Mouse (Mus musculus): ENCODE measurements around the gene Angptl7.

Angptl7 gene

DNA sequence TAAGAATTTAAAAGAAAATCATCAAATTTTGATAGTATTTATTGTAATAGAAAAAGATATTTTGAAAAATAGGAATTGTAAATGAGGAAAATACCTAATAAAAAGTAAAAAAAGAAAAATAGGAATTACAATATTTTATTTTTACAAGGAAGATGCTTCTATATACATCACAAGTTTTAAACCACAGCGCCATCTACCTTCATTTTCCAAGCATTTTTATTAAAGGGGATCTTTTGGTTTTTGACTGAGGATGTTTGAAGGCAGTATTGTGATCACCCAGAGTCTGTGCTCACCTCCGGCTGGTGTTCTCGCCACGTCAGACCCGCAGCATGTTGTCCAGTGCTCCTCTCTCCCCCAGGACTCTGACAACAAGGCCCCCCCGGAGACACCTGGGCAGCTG, 5.1 kb downstream of the Angptl7 start:
- DNase-seq (ENCODE audit: low spot score in 2 of 2), result no peak

- DNase-seq (ENCODE audit: low spot score in 2 of 2), result no peak
Observed at GRCm38 (mm10) chr4:148491448-148491847, 8.8 kb downstream of the Angptl7 start.

DNA sequence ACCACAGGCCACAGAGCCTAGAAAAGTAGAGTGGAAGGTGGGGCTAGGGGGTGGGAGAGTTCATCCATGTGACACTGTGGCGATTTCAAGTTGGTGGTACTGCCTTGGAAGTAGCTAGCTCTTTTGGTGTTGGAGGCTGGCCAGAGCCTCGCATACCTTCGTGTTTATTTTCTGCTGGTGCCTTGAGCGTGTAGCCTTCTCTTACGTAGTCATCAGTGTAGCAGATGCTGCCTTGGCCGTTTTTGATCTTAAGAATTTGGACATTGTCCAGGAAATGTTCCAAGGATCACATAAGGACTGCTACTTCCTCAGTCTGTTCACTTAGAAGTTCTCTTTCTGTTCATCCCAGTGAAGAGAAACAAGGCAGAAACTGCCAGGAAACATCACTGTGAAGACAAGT, 9.8 kb downstream of the Angptl7 start:
- DNase-seq (ENCODE audit: low spot score in 2 of 2), result no peak

- no peak for DNase-seq (ENCODE audit: low spot score in 2 of 2)
Observed at GRCm38 (mm10) chr4:148487841-148488240, 12.4 kb downstream of the Angptl7 start.

- no peak for DNase-seq (ENCODE audit: low spot score in 2 of 2)
Observed at GRCm38 (mm10) chr4:148484511-148484910, 15.7 kb downstream of the Angptl7 start.

DNA sequence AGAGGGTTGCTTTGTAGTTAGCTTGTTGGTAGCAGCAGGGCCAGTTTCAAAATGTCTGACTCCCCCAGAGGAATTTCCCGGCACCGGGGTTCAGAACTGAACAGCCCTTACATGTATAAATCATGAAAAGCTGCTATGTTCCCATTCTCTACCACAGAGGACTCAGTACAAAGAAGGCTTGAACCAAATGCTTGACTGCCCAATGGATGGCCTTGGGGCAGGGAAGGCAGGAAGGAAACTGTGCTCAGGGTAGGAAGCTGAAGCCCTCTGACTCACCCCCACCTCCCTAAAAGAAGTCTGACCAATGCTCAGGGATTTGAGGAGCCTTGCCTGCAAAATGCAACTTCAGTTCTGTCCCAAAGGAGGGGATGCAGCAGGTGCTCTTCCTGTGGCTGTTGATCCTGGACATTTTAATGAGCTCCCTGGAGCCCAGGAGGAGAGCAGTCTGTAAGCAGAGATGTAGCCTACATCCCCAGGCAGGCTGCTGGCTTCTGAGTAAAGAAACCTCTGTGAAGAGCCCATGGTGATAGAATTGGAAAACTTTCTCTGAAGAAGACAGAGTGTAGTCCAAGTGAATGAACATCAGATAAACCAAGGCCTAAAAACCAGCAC, 18.6 kb downstream of the Angptl7 start:
- no peak for DNase-seq (ENCODE audit: low spot score in 2 of 2)

DNA sequence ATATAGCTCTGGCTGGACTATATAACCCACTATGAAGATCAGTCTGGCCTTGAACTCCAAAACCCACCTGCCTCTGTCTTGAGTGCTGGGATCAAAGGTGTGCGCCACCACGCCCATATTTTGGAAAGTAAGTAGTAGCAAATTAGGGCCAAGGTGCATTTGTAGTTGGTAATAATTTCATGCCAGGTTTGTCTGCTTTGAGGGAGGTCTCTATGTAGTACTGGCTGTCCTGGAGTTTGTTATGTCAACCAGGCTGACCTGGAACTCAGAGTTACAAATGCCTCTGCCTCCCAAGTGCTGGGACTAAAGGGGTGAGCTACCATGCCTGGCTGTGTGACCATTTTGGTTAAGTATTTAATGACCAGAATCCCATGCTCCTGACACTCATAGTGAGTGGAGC, 20.0 kb downstream of the Angptl7 start:
- DNase-seq (ENCODE audit: low spot score in 2 of 2), result no peak

GRCm38 (mm10) chr4:148473496-148473895, 26.8 kb downstream of the Angptl7 start:
- DNase-seq (ENCODE audit: low spot score in 2 of 2), result no peak

DNA sequence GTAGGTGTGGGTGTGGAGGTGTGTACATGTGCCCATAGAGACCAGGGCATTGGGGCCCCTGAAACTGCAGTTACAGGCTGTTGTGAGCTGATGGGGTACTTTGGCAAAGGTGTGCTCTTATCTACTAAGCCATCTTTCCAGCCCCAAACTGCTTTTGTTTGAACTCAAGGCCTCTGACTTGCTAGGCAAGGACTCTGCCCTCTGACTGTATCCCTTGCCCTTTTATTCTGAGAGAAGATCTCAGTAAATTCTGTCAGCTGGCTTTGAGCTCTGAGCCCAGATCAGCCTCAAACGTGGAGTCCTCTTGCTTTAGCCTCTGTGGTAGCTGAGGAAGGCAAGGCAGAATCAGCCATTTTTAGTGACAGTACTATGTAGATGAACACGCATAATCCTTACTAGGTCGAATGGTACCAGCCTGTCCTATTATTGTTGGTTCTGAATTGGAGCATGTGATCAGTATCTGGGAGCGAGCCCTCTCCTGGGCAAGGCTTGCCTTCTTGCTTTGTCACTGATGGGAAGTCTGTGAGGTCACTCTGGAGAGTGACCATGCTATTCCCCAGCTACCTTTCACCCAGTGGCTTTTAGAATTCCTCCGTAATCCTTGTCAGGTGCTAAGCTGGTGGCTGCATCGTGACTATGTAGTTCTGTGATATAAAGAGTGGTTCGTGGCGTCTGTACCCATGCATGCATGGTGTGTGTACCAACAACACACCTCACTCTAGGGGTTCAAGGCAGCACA, 27.7 kb downstream of the Angptl7 start:
- no peak for DNase-seq (ENCODE audit: low spot score in 2 of 2)

- DNase-seq (ENCODE audit: low spot score in 2 of 2), result no peak
Observed at GRCm38 (mm10) chr4:148471363-148471806, 28.9 kb downstream of the Angptl7 start.

DNA sequence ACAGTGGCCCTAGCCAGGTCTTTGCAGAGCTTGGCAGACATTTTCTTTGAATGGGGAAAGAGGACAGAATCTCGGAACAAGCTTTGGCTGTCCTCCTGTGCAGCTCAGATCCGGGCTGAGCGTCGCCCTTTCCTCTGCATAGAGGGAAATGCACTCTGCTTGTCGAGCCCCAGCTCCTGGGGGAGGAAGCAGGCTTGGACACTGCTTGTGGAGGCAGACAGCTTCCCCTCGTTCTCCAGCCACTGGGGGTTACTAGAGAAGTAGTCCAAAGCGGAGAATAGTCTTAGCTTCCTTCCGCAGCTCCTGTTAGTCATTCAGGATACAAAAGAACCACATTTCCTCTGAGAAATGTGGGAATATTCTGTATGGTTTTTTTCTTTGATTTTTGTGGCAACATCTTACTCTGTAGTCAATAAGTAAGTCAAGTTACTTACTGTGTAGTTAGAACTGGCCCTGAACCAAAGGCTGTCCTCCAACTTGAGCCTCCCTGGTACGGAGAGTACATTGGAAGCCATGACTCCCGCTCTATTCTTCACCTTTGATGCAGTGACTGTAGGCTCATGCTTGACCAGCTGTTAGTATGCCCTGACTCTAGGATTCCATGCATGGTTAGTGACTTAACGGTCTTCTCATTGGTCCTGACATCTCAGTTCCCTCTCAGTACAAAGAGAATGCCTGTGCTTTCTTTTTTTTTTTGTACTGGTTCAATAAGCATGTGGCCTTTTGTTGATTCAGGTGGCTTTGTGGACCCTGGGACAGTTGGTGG, 30.6 kb downstream of the Angptl7 start:
- DNase-seq (ENCODE audit: low spot score in 2 of 2), result no peak

DNA sequence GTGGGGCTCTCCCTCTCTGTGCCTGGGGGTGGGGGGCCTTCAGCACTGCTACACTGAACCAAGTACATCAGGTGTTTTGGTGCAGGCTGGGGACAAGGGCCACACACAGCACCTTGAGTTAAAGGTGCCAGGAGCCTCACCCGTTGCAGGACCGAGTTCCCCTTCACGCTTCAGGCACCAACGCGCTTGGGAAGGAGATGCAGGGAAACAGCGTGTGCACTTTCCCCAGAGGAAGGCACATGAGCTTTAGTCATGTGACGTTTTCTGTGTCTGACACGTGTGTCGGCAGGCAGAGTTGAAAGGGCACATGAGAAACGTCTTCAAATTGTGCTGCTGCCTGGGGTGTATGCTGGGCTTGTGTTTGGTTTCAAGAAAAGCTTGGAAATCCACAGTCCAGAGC, 31.9 kb downstream of the Angptl7 start:
- DNase-seq (ENCODE audit: low spot score in 2 of 2), result no peak

DNA sequence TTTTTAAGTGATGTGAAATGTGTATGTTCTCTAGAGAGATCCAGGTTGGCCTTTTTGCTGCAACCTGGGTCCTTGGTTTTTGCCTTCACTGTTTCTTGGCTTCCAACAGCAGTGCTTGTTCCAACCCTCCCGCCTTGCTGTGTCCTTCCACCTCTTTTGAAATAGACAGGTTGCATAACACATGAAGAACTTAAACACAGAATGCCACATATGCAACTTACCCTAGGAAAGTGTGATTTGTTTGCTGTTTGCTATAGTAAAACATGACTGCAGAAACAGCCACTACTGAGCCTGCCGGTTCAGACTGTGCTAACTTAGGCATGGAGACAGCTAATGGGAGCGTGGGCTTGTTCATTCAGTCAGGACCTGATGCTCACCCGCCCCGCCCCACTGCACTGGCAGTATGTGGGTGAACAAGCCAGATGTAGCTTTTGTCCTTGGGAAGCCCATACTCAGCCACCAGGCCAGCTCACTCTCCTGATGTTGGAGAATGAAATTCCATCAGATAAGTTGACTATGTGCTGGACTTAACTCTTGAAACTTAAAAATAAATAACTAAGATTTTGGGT, 33.7 kb downstream of the Angptl7 start:
- DNase-seq (ENCODE audit: low spot score in 2 of 2), result no peak

- no peak for DNase-seq (ENCODE audit: low spot score in 2 of 2)
Observed at GRCm38 (mm10) chr4:148464869-148465268, 35.4 kb downstream of the Angptl7 start.

- DNase-seq (ENCODE audit: low spot score in 2 of 2), result no peak
Observed at GRCm38 (mm10) chr4:148464301-148464700, 36.0 kb downstream of the Angptl7 start.

GRCm38 (mm10) chr4:148463208-148463960, 36.9 kb downstream of the Angptl7 start:
- DNase-seq (ENCODE audit: low spot score in 2 of 2), result no peak

DNA sequence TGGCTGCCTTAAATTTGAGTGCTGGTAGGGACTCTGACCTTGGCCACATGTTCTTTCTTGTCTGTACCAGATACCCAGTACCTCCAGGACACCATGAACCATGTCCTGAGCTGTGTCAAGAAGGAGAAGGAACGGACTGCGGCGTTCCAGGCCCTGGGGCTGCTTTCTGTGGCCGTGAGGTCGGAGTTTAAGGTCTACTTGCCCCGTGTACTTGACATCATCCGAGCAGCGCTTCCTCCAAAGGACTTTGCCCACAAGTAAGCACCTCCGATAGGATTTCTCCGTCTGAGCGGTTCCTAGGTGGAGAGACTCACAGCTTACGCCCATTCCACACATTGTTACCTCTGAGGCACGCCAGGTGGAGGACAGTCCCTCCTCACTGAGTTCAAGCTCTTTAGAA, 37.5 kb downstream of the Angptl7 start:
- DNase-seq (ENCODE audit: low spot score in 2 of 2), result no peak

- no peak for DNase-seq (ENCODE audit: low spot score in 2 of 2)
Observed at GRCm38 (mm10) chr4:148461772-148462171, 38.5 kb downstream of the Angptl7 start.

GRCm38 (mm10) chr4:148460656-148461284, 39.5 kb downstream of the Angptl7 start:
- no peak for DNase-seq (ENCODE audit: low spot score in 2 of 2)

DNA sequence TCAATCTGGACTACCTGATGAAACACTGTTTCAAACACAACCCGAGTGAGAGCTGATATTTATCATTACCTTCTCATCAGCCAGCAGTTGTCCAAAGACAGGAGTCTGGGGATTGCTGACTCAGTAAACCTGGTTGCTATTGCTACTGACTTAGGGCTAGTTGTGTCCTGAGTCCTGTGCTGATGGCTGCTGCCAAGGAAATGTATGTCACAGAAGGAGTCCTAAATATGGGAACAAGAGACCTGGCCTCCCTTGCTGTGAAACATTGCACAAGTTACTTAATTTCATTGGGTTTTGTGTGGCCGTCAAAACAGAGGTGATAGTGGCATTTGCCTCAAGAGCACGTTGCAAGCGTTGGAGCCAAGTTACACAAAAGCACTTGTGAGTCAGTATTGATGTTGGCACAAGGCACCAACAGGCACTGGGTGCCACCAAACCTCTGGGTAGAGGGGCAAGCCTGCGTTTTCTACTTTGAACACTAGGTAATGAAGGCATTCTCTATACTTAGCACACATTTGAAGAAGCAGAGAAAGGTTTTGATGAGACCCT, 44.7 kb downstream of the Angptl7 start:
- DNase-seq (ENCODE audit: low spot score in 2 of 2), result no peak

GRCm38 (mm10) chr4:148453707-148454106, 46.6 kb downstream of the Angptl7 start:
- DNase-seq (ENCODE audit: low spot score in 2 of 2), result no peak
